Mouse (Mus musculus) heart, adult 9 months (tissue): ENCODE data around the gene Tapt1.
A peak's percentile ranks its signal among the peaks of the same experiment; 100 is the strongest.

ENCODE experiments used
- DNase-seq, 2 experiments: peaks; one replicate each; pipeline ENCODE4 v3.0.0; 2022; ENCODE audit warnings: low spot score in 2 of 2

Gene Tapt1

DNA sequence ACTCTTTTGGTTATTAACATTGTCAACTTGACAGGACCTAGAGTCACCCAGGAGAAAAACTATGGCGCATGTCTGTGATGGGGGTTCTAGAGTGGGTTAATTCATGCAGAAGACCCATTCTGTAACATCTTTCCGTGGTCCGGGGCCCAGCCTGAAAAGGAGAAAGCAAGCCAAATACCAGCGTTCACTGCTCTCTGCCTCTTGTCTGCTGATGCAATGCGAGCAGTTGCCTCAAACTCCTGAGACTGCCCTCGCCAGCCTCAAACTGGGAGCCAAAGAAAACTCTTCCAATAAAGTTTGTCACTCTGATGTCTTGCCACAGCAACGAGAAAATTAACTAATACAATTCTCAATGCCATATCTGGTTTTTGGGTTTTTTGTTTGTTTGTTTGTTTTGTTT lies 8.2 kb upstream of the Tapt1 start:
- no peak for DNase-seq

GRCm38 (mm10) chr5:44233933-44234332 lies 7.5 kb upstream of the Tapt1 start:
- DNase-seq: no peak

- DNase-seq: no peak
Observed at GRCm38 (mm10) chr5:44228756-44229155, 2.3 kb upstream of the Tapt1 start.

DNA sequence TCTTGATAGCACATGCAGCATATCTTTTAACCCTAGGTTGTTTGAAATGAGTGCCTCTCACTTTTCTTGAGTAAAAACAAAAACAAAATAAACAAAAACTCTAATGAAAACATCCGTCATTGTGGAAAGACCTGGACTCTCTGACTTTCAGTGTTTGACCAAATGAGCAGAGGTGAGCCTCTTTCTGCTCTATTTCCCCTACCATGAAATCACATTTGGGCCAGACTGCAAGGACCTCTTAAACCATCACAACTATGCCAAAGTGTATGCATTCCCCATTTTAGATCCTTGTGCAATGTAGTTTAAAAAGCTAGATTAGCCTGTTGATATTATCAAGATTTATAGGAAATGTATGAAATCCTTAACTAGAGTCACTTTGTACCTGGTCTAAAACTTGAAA lies 1.9 kb upstream of the Tapt1 start:
- no peak for DNase-seq

DNA sequence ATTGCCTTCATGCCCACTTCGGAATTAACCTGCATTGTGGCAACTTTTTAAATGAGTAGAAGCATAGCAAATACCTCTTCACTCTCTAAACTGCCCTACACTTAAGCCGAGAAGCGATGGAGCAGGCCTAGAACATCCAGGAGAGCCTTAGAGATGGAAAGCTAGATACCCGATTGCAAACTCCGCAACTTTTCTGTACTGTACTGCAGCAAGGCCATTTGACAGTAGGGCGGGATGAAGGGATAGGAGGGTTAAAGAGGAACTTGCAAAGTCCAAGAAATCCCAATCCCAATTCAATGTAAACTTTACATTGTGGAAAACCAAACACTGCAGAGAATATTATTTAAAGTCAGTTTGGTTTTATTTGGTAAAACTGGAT lies 1.0 kb upstream of the Tapt1 start:
- DNase-seq: no peak

DNA sequence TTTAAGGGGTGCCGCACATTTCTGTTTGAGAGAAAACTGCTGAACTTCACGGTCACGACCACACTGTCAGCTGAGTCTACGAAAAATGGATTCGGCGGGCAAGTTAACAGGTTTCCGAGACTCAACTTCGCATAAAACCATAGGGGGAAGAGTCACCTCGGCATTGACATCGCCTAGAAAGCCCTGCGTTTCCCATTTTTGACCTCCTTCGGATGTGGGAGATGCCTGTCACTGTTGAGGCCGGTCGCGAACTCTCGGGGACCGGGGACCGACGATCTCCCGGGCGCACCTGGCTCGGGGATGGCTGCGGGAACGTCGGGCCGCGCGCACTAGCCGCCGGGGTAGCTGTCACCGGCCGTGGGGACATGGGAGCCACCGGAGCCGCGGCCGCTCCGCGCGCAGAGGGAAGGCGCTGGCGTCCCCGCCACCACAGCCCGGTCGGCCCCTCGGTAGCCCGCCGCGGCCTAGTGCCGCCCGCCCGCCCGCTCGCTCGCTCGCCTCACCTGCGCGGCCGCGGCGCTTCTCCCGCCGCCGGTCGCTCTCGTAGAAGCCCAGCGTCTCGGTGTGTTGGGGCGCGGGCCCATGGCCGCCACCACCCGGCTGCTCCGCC lies 410 bp downstream of the Tapt1 start:
- peak in 1 of 2 experiments; percentile 6 for DNase-seq

- no peak for DNase-seq
Observed at GRCm38 (mm10) chr5:44224916-44225600, 1.4 kb downstream of the Tapt1 start.

- DNase-seq: peak in 1 of 2 experiments; percentile 11
Observed at GRCm38 (mm10) chr5:44224251-44224650, 2.2 kb downstream of the Tapt1 start.

- no peak for DNase-seq
Observed at GRCm38 (mm10) chr5:44223341-44223881, 3.0 kb downstream of the Tapt1 start.

GRCm38 (mm10) chr5:44220430-44220829 lies 6.0 kb downstream of the Tapt1 start:
- no peak for DNase-seq

DNA sequence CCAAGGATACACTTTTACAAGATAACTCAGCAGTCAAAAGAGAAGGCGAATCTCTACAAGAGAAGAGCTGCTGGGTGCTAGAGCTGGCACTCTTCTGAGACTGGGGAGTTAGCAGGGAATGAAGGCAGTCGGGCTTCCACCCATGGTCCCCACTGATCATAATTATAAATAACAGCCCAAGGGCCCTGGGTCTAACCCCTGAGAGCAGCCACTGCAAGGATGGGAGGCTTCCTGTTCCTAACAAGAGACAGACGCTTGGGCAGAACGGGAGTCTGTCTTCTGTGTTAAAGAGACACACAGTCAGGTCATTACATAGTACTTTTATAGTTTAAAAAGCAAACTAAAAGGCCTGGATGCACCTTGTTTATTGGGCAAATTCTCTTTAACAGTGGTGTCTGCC lies 6.6 kb downstream of the Tapt1 start:
- DNase-seq: no peak

DNA sequence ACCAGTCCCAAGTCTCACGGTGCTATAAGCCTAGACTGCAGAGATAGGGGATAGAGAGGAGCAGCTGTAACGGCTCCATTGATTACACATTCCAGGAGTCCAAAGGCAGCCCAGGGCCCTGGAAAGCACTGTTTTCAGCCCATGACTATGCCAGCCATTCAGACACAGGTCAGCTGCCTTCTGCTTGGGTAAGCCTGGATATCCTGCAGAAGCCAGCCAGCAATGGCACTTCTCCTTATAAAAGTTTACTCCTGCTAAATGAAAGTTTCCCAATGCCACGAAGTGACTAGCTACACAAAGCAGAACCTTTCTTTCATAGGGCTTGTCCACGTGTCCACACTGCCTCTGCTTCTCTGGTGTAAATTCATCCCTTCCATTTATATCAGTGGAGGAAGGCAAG lies 7.9 kb downstream of the Tapt1 start:
- no peak for DNase-seq

GRCm38 (mm10) chr5:44217685-44218041 lies 8.8 kb downstream of the Tapt1 start:
- DNase-seq: no peak

GRCm38 (mm10) chr5:44217041-44217684 lies 9.3 kb downstream of the Tapt1 start:
- DNase-seq: no peak

DNA sequence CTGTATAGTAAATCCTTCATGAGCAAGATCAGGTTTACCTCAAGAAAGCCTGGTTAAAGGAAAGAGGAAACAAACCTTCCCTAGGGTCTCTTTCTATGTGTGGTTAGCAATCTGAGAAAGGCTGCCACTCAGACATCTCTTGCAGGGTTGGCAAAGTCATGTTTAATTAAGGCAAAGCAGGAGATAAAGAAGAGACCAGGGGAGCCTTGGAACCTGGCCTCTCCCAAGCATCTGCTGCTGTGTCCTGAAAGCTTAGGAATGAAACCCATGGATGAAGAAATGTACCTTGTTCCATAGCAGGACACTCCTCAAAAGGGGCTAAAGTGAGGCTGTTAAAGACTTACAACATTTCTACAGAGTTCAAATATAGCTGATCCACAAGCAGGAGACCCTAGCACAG lies 11.3 kb downstream of the Tapt1 start:
- no peak for DNase-seq

- no peak for DNase-seq
Observed at GRCm38 (mm10) chr5:44214025-44214424, 12.4 kb downstream of the Tapt1 start.

GRCm38 (mm10) chr5:44213391-44213790 lies 13.0 kb downstream of the Tapt1 start:
- no peak for DNase-seq

- no peak for DNase-seq
Observed at GRCm38 (mm10) chr5:44211818-44212465, 14.5 kb downstream of the Tapt1 start.

GRCm38 (mm10) chr5:44207286-44207685 lies 19.1 kb downstream of the Tapt1 start:
- no peak for DNase-seq

DNA sequence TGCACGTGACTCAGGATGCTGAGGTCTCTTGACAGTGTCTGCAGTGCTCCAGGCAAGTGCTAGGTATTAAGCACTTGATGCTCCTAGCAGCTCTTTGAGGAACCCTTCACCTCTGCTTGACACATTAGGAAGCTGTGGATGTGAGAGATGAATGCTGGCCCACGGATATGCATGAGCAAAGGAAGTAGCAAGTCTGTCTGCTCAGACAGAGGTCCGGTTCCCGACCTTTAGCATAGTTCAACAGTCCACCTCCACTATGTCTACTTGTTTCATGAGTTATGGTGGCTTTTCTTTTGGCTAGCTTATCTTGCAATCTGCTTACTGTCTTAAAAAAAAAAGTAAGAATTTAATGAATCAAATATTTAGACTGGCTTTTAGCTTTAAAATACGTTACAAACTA lies 19.8 kb downstream of the Tapt1 start:
- DNase-seq: no peak

- no peak for DNase-seq
Observed at GRCm38 (mm10) chr5:44203410-44203809, 23.0 kb downstream of the Tapt1 start.

DNA sequence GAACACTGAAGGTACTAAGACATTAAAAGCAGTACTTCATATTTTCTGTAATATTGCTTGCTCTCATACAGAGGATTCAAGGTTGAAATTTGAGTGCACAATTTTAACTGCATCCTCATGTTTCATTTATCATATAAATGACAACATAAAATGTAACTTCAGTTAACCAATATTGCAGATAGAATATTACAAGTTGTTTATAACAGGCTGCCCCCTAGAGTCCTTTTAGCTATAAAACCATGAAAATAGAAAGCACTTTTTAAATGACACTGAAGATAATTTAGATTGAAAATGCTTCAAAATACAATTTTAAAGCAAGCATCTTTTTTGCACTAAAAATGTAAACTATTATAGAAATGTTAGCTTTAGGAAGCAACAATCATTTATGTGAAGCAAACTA lies 24.8 kb downstream of the Tapt1 start:
- DNase-seq: no peak

DNA sequence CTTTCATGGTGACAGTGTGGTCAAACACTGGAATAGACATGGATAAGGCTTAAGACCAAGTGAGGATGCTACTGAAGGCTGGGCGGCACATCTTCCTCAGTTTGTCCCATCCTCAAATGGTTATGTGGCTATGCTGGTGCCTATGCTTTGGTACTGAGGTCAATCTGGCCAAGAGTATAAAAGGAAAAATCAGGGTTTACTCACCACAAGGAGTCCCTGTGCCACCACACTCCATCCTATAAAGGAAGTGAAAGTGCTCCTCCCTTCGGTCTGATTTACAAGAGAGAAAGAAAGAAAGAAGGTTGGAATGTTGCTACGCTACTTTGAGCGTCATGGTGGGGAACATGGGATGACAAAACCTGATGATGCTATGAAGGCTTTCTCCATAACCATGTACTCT lies 27.3 kb downstream of the Tapt1 start:
- no peak for DNase-seq
